Mouse (Mus musculus) stomach, embryonic 14.5 days (tissue): ENCODE data around the gene Spg20. TPM values are rescaled to one million over a fixed set of nuclear protein-coding genes. Genes with fewer than 3 reads are reported as not detected.

Experiments used
- ATAC-seq: fragments of 200-750 bp; cut with Nextera tagmentation; 2 replicates; pipeline ENCODE4 v1.8.0; 2017; ENCODE audit warnings: low read depth, moderate TSS enrichment; ENCODE audit not compliant: insufficient number of reproducible peaks, insufficient read depth, low FRiP score
- H3K27ac ChIP-seq: fragments of 300-500 bp; sonication (generic); 2 replicates; pipeline ENCODE4 v1.5.1; 2014; ENCODE audit warnings: mild to moderate bottlenecking, low read length, moderate library complexity, mixed read lengths
- H3K27me3 ChIP-seq: fragments of 300-500 bp; sonication (generic); 2 replicates; pipeline ENCODE4 v1.6.1; 2014; ENCODE audit warnings: low read length, control low read depth, mixed read lengths; ENCODE audit not compliant: control insufficient read depth, insufficient read depth
- H3K36me3 ChIP-seq: fragments of 300-500 bp; sonication (generic); 2 replicates; pipeline ENCODE4 v1.6.1; 2014; ENCODE audit warnings: mild to moderate bottlenecking, control low read depth, low read length, moderate library complexity, mixed read lengths; ENCODE audit not compliant: control insufficient read depth, insufficient read depth
- H3K4me1 ChIP-seq: fragments of 300-500 bp; sonication (generic); 2 replicates; pipeline ENCODE4 v1.6.1; 2014; ENCODE audit warnings: low read length, control low read depth, mixed read lengths; ENCODE audit not compliant: control insufficient read depth, insufficient read depth
- H3K4me2 ChIP-seq: fragments of 300-500 bp; sonication (generic); replicated peaks from 2 replicates; pipeline ENCODE4 v1.6.1; 2014; ENCODE audit warnings: low read depth, low read length, control low read depth
- H3K4me3 ChIP-seq: fragments of 300-500 bp; sonication (generic); 2 replicates; pipeline ENCODE4 v1.5.1; 2014; ENCODE audit warnings: low read depth, low read length, control low read depth
- H3K9ac ChIP-seq: fragments of 300-500 bp; sonication (generic); replicated peaks from 2 replicates; pipeline ENCODE4 v1.6.1; 2014; ENCODE audit warnings: low read depth, mild to moderate bottlenecking, control low read depth, low read length, moderate library complexity, mixed read lengths
- H3K9me3 ChIP-seq: fragments of 300-500 bp; sonication (generic); 2 replicates; pipeline ENCODE4 v1.6.1; 2016; ENCODE audit warnings: low read depth, low read length, control low read depth; ENCODE audit not compliant: control insufficient read depth
- WGBS: fragments of 180-500 bp; shearing (Covaris S2); extraction: QIAGEN DNeasy Blood & Tissue Kit; methylation state at CpG from one replicate; pipeline ENCODE4 v1.1.7; 2014; 5-methylcytosine and 5-hydroxymethylcytosine counted together
- polyA plus RNA-seq: library from polyadenylated mRNA; unstranded; fragments of >200 nt; fragmentation: Nextera tagmentation; extraction: Ambion mirVana; gene quantifications from 2 replicates; pipeline ENCODE4 v1.2.1, GENCODE M21; 2014

Gene Spg20
- 43.3 and 46.7 TPM in 2 replicates for polyA plus RNA-seq

- WGBS: under 1% methylated on average over 58 of the region's 58 CpGs
- H3K27ac ChIP-seq: peak within 1 kb of the TSS; percentile 92
- no peaks in the 10 kb centered on the region for H3K27me3 ChIP-seq
- no peaks in the 10 kb centered on the region for H3K4me1 ChIP-seq
- H3K9me3 ChIP-seq: no peaks in the 10 kb centered on the region
- H3K4me3 ChIP-seq: peak within 1 kb of the TSS; percentile 88
- H3K4me2 ChIP-seq: peak within 1 kb of the TSS; percentile 58
- ATAC-seq: peak; percentile 96
- peaks cover 3% of the 10 kb centered on the region for H3K36me3 ChIP-seq
- peak within 1 kb of the TSS; percentile 93 for H3K9ac ChIP-seq
Measured at GRCm38 (mm10) chr3:55111935-55112709, at the start of gene Spg20. Gene Spg20, plus strand, starts transcription at chr3:55112108.

GRCm38 (mm10) chr3:55062653-55063052 is 49.3 kb upstream of the Spg20 start:
- no peak overlapping the region for H3K9ac ChIP-seq
- no peak overlapping the region for H3K4me2 ChIP-seq
- no peaks in the 10 kb centered on the region for H3K4me1 ChIP-seq
- H3K4me3 ChIP-seq: no peak overlapping the region
- WGBS: 74% methylated on average over 9 of the region's 9 CpGs
- H3K36me3 ChIP-seq: no peaks in the 10 kb centered on the region
- H3K9me3 ChIP-seq: no peaks in the 10 kb centered on the region
- no peak overlapping the region for H3K27ac ChIP-seq
- no peaks in the 10 kb centered on the region for H3K27me3 ChIP-seq
- no peak for ATAC-seq

GRCm38 (mm10) chr3:55064396-55064795 is 47.5 kb upstream of the Spg20 start:
- Histone ChIP-seq H3K36me3 (no peaks in the 10 kb centered on the region), H3K4me1 (no peaks in the 10 kb centered on the region), H3K4me3 (no peak overlapping the region), H3K4me2 (no peak overlapping the region), H3K9ac (no peak overlapping the region), H3K9me3 (no peaks in the 10 kb centered on the region), H3K27ac (no peak overlapping the region), H3K27me3 (no peaks in the 10 kb centered on the region)
- ATAC-seq: no peak
- WGBS: 5% methylated on average over 2 of the region's 2 CpGs

- no peak overlapping the region for H3K4me3 ChIP-seq
- no peaks in the 10 kb centered on the region for H3K27me3 ChIP-seq
- no peaks in the 10 kb centered on the region for H3K9me3 ChIP-seq
- ATAC-seq: no peak; the same call in 1 of the 2 replicates
- 49% methylated on average over 14 of the region's 14 CpGs for WGBS
- H3K9ac ChIP-seq: no peak overlapping the region
- no peaks in the 10 kb centered on the region for H3K36me3 ChIP-seq
- H3K4me2 ChIP-seq: no peak overlapping the region
- no peaks in the 10 kb centered on the region for H3K4me1 ChIP-seq
- H3K27ac ChIP-seq: no peak overlapping the region
Measured at GRCm38 (mm10) chr3:55065738-55066665, 45.9 kb upstream of the Spg20 start.

GRCm38 (mm10) chr3:55066666-55067023 is 45.3 kb upstream of the Spg20 start:
- ATAC-seq: no peak
- 25% methylated on average over 12 of the region's 12 CpGs for WGBS
- Histone ChIP-seq H3K4me2 (no peak overlapping the region), H3K27ac (no peak overlapping the region), H3K9me3 (no peaks in the 10 kb centered on the region), H3K4me1 (no peaks in the 10 kb centered on the region), H3K9ac (no peak overlapping the region), H3K27me3 (no peaks in the 10 kb centered on the region), H3K4me3 (no peak overlapping the region), H3K36me3 (no peaks in the 10 kb centered on the region)

GRCm38 (mm10) chr3:55067791-55068434 is 44.0 kb upstream of the Spg20 start:
- no peak overlapping the region for H3K4me3 ChIP-seq
- no peaks in the 10 kb centered on the region for H3K27me3 ChIP-seq
- no peaks in the 10 kb centered on the region for H3K4me1 ChIP-seq
- no peak overlapping the region for H3K27ac ChIP-seq
- H3K9ac ChIP-seq: no peak overlapping the region
- H3K36me3 ChIP-seq: no peaks in the 10 kb centered on the region
- no peak for ATAC-seq
- 32% methylated on average over 7 of the region's 7 CpGs for WGBS
- H3K9me3 ChIP-seq: no peaks in the 10 kb centered on the region
- H3K4me2 ChIP-seq: no peak overlapping the region

- Histone ChIP-seq H3K4me1 (no peaks in the 10 kb centered on the region), H3K9me3 (no peaks in the 10 kb centered on the region), H3K4me2 (no peak overlapping the region), H3K9ac (no peak overlapping the region), H3K4me3 (no peak overlapping the region), H3K27me3 (no peaks in the 10 kb centered on the region), H3K27ac (no peak overlapping the region), H3K36me3 (no peaks in the 10 kb centered on the region)
- ATAC-seq: no peak
- WGBS: 80% methylated on average over 6 of the region's 6 CpGs
Measured at GRCm38 (mm10) chr3:55074576-55075293, 37.2 kb upstream of the Spg20 start.

- WGBS: 73% methylated on average over 3 of the region's 3 CpGs
- no peaks in the 10 kb centered on the region for H3K4me1 ChIP-seq
- no peak overlapping the region for H3K9ac ChIP-seq
- no peak overlapping the region for H3K27ac ChIP-seq
- no peaks in the 10 kb centered on the region for H3K27me3 ChIP-seq
- H3K36me3 ChIP-seq: no peaks in the 10 kb centered on the region
- no peak for ATAC-seq
- no peaks in the 10 kb centered on the region for H3K9me3 ChIP-seq
- no peak overlapping the region for H3K4me2 ChIP-seq
- no peak overlapping the region for H3K4me3 ChIP-seq
Measured at GRCm38 (mm10) chr3:55075294-55075648, 36.6 kb upstream of the Spg20 start.
